Mouse (Mus musculus) v-Abl transformed pro-B cells (cell line): Measurements from ENCODE around the gene Grip1.

Experiments
- in situ Hi-C, 2 experiments: fragments of 400-800 bp; cut with MboI; formaldehyde crosslinking; loops; one replicate each; pipeline ENCODE4 v1.15.1; 2025; ENCODE audit not compliant: unreplicated experiment in 2 of 2

Grip1 gene

DNA sequence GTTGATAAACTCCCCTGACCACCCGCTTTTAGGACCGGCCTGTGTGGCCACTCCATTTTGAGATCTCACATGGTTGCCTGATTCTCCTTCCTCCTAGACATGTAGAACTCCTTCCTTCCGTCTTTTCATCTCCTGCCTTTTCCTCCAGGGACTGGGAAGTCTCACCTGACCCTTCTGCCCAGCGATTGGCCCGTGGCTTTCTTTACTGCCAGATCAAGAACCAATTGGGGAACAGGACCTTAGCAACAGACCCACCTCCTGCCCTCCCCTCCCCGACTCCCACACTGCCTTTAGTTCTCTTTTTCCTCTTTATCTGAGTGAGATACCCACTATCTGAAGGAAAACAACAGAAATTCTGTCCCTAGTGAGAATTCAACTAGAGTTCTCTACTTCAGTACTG is 180.9 kb downstream of the Grip1 start:
- in situ Hi-C loops, result no loop called here

DNA sequence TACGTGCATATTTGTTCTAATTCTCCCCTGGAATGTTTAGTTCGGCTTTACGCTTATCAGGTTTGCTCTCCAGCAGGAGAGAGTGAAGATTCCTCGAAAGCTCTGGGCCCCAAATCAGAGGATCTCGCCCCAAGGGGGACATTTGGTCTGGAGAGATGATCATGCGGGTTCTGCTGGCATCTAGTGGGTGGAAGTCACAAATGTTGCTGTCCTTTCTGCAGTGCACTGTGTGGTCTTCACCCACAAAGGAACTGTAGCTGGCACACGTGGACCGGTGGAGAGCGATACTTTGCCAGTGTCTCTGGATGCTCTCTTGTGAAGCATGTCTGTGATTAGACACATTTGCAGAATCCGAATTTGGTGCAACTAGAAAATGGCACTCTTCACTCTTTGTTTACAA is 186.9 kb downstream of the Grip1 start:
- in situ Hi-C loops, result loop anchor here in 1 of 2 experiments (10.0 kb wide), 1 partner anchor 484 kb away; no protein-coding TSS in a partner anchor

DNA sequence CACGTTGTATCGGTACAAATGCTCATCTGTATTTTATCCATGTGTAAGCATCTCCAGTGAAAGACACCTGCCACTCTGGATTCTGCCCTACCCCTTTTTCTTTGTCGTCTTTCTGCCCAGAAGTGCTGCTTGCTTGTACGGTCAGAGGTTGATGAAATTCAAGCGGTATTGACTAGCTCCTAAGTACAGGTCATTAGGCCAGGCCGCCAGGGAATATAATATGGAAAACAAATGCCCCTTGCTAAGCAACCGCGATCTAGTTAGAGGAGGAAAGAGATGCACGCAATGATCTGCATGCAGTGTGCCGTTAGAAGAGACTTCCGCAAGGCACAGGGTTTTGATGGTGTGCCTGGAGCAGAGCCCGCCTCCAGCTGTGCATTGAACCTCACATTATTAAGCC is 187.4 kb downstream of the Grip1 start:
- in situ Hi-C loops, result loop anchor here in 1 of 2 experiments (10.0 kb wide), 1 partner anchor 484 kb away; no protein-coding TSS in a partner anchor

DNA sequence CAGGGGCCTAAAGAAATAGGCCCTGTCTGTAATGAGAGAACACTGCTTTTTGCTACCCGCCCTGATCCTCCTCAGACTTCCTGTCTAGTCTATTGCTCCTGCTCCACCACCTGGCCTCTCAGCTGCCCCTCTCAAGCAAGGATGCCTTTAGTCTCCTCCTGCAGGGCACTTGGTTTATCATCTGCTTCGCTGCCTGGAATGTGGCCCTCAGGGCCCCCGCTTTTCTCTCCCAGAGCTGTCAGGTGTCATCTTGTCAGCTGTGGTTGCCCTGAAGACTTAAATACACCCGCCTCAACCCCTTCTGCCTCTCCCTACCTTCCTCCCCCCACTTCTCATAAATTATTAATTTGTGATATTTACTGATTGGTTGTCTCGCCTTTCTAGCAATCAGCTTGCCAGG is 190.7 kb downstream of the Grip1 start:
- in situ Hi-C loops, result loop anchor here in 1 of 2 experiments (10.0 kb wide), 1 partner anchor 481 kb away; no protein-coding TSS in a partner anchor

DNA sequence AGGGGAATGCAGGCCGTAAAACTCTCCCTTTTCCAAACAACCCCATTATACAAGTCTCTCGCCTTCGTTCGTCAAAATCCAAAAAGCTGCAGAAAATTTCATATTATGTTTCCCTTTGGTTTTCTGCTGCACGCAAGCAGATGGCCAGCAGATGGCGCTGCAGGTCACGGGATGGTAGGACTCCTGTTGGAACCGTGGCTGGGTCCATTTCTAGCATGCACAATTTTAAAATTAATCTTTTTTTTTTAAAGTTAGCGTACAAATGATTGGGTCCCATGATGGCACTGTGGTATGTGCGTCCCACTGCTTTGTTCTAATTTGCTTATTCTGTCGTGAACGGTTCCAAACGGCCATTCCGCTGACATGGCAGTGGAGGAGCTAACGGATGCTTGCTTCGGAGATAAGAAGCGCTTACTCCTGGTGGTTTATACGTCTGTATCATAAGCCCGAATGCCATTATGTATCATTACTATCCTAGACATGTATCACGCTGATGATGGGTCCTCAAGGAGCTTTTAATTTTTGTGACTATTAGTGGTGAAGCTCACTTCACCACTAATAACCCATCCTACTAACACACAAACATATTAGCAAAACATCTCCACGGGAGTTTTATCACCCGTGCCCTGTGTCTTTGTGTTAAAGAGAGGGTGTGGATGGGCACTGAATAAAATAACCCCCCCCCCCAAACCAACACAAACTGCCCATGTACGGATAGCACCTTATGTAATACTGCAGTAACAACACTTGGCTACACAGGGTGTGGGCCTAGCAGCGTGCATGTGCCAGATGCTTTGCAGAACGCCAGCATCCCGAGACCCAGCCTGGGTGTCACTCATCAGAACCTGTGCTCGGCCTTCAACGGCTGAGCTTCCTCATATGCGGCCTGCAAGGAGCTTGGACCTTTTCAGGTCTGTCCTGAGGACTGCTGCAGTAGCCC is 193.1 kb downstream of the Grip1 start:
- in situ Hi-C loops, result loop anchor here in 1 of 2 experiments (10.0 kb wide), 1 partner anchor 478 kb away; no protein-coding TSS in a partner anchor

DNA sequence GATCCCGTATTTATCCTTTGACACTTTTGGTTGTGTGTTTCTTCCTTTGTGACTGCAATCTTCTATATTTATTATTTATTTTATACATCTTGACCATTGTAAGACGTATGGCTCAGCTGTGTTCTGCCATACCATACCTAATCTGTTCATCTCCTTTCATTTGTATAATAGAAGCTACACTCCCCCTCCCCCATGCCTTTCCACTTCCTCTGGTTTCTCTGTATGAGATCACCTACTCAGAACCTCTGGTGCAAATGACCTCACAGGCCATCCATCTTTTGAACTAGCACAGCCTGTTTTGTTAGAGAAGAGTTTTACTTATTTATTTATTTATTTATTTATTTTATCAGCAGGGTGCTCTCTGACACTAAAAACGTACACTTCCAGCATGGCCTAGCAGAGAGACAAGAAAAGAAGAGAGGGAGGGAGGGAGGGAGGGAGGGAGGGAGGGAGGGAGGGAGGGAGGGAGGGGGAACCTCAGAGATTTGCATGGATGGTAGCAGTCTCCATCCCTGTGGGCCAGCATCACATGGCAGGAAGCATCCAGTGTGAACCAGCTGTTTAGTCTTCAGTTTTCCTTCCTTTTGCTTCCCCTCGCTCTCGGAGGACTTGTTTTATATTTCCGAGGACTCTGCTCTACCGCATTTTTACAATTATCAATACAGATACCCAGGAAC is 207.2 kb downstream of the Grip1 start:
- in situ Hi-C loops, result no loop called here

DNA sequence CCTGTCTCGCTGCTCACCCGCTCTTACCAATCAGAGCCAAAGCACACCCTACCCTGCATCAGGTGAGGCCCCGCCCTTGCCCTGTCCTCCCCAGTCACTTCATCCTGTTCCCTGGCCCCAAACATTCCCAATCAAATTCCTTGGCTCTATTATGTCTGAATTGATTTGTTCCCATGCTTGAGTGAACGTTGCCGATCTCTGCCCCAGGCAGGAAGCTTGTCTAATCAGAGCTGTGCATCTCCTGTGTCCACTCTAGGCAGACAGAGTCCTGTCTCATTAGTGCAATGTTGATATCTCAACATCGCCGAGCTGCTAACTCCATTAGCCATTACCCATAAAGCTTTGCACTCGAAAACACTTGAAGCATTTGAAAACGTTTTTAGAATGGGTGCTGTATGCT is 210.0 kb downstream of the Grip1 start:
- in situ Hi-C loops, result no loop called here

DNA sequence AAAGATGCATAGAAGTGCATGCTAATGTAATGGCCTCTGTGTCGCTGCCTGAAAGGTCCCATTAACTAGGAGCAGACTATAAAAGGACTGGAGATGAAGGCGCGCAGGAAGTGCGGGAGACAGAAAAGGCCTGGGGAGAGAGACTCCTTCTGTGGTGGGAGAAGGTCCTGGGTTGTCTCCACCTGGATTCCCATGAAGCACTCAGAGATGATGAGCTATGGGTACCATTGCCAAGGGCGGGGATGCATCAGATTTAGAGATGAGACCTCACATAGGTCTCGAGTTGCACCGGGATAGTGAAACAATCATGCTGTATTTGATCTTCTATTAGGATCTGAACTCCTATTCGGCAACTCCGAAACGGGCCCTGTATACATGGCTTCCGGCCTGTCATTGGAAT is 212.8 kb downstream of the Grip1 start:
- in situ Hi-C loops, result no loop called here

DNA sequence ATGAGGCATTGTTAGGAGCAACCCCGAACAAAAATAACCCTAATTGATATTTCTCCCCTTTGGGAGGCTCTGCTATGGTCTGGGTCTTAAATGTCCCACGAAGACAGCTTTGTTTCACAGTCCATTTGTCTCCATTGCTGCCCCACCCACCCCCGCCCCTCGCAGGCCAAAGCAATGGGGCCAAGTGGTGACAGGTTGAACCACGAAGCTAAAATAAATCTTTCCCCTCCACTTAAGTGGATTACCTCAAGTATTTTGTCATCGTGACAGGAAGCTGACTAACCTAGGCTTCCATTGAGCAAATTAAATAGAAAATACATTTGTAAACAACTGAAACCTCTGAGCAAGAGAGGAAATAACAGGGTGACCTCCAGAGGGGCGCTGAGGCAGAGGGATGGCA is 216.8 kb downstream of the Grip1 start:
- in situ Hi-C loops, result no loop called here

DNA sequence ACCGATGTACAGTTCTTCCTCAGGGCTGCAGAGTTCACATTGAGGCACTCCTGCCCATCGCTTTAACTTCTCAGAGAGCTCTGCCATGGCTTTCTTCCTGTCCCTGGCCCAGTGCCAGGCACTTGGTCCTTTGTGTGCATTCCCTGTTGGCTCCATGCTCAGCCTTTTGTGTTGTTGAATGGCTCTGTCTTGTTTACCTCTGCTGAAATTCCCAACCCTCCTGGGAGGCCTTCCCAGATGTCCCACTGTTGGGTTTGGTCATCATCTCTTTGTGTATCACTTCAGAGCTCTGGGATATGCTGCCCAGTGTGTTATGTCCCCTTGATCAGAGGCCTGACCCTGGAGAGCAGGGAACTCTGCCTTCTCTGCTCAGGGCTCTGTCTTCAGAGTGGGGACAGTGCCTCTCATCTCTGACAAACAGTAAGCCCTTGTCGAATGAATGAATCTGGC is 230.8 kb downstream of the Grip1 start:
- in situ Hi-C loops, result no loop called here

DNA sequence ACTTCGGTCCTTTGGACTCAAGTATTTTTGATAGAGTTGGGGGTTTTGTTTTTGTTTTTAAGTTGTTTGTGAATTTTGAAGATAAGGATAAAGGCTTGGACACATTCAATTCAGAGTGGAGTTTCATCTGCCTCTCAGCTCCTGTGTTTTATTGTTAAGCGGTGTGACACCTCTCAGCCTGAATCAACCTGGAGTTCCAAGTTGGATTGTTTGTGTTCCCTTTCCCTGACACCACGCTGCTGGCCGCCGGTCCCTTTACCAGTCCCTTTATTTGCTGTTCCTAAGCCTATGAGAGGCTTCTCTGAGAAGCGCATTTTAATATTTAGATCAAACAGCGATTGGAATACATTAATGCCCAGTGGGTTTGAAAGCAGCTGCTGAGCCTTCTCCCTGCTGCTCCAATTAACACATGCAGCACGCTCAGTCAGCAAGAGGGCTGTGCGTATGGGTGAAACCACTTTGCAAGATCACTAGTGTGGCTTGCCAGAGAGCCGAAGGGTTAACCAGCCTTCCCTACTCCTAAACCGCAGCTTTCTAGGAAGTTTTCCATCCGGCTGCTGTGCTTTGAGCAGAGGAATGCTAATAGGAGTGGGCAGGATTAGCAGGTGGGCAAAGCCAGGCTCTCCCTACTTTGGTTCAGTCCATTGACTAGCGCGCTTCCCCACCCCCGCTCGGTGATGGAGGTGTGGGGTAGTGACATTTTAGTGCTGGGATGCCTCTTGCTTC is 237.9 kb downstream of the Grip1 start:
- in situ Hi-C loops, result no loop called here

DNA sequence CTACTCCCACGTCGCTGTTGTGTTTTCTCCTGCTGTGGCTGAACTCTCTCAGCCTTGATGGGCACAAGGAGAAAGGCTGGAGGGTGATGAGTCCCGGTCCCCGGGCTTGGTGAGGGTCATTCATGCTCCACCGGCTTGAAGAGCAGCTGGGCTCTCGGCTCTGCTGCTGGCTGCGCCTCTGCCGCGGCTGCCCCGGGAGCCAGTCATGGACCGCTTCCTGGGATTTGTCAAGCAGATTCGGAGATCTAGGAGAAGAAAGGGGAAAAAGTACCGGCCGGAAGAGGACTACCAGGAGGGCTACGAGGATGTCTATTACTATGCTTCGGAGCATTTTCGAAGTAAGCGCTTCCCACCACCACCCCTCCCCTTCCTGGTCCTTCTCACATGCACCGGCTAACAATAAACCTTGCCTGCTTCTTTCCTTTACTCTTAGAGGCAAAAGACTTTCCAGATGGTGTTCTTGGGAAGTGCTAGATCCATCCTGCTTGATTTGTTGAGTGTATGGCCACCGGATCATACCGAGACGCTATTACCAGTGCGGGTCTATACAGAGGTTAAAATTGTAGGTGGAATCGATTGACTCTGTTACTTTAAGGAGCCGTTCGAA is 238.8 kb downstream of the Grip1 start:
- in situ Hi-C loops, result no loop called here

DNA sequence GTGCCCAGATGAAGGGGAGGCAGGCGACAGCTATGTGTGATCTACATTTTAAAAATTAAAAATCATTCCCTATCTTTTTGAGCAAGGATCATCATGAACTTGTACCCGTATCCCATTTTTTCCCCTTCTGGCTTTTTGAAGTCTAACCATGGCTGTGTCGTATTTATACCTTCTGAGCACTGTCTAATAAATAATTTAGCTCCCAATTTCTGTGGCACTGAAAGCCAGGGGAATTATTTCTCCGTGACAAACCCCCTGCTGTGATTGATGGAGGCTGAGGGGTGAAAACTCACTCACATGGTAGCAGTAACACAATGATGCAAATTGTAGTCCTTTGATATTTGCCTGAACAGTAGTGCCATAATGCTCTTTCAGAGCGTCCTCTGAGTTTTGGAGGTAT is 239.8 kb downstream of the Grip1 start:
- in situ Hi-C loops, result no loop called here

DNA sequence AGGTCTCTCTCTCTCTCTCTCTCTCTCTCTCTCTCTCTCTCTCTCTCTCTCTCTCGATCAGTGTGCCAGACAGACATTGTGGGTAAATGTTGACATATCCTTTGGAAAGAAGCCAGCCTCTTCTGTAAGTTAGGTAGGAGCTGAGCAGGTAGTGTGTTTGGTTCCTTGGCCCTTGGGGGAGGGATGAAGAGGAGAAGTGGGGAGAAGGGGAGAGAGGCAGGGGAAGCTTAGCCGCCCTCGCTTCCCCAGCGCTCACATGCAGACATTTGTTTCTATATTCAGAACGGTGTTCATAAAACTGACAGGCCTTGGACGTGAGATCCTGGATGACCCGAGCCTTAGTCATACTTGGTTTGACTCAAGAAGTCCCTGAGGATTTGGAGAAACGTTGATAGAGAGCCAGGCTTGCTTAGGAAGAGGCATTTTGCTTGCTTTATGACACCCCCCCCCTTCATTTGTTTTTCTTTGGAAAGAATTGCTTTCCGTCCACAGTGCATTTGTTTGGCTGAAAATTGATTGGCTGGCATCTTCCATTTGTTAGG is 243.7 kb downstream of the Grip1 start:
- in situ Hi-C loops, result no loop called here

DNA sequence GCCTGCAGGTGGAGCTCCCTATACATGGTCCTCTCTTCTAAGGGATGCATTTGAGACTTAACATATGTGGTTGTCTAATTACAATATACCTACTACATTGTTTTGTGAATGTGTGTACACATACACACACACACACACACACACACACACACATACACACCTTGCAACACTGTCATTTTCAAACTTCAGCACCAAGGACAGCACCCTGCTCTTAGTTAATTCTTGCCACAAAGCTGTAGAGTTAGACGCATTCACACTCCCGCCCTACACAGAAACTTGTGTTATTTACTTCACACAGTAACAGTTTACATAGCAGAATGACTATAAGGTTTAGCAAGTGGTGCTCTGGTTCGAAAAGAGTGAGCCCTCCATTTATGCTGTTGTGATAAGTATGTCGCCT is 251.7 kb downstream of the Grip1 start:
- in situ Hi-C loops, result no loop called here

DNA sequence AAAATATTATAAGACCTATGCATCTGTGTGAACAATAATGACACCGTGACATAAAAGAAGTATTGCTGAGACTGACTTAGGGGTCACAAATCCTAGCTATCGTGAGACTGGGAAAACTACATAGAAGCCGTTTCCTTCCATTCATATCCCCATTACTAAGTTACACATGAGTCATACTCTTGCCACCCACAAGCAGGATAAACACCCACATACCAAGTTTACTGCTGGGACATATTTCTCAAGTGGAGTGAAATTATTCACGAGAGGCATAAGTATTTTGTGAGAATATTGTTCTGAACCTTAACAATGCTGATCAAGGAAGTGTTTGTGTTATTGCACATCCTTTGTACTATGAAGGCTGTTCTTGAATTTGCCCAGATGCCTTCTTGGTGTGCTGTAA is 252.7 kb downstream of the Grip1 start:
- in situ Hi-C loops, result no loop called here

DNA sequence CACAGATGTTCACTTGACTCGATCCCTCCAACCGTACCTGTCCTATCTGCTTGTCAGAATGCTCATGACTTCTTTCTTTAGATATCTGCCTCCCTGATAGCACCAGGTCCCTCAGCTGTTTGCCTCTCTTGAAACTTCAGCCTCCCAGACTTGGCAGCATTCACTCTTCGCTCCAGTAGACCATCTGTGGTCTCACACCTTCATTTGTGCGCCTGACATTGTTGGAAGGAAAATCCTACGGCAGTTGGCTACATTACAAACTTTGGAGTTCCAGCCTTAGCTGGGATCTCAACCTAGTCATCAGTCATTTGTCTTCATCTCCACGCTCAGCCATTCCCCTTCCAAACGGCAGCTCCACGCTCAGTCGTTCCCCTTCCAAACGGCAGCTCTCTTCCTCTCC is 253.4 kb downstream of the Grip1 start:
- in situ Hi-C loops, result no loop called here

DNA sequence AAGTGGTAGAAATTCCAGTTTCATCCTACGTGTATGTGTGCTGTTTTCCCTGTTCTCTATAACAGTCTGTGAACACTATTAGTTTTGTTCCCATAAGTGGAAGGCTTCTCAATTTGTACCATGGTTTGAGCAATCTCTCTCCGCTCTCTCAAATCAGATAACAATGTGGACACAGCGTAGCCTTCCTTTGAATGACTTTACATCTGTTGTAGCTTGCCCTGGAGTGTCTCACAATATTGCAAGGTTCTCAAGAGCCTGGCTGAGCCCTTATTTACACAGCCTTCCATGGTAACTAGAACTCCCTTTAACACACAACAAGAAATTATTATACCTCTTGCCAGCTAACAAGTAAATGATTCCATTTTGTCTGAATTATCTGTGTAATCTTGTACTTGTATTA is 268.3 kb downstream of the Grip1 start:
- in situ Hi-C loops, result no loop called here

DNA sequence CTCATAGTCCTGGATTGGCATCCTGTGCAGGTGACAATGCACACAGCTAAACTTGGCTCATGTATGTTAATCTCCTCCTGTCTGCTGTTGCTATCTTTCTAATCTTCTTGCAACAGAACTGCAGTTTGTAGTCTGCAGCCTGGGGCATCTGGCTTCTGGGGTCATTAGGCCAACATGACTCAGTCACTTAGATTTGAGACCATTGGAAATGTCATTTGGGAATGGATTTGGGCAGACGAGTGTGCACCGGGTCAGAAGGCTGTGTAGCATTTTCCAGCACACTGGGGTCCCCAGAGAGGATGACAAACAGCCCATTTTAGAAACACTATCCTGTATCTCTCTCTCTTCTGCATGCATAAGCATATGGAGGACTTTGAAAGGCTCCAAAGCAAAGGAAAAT is 268.8 kb downstream of the Grip1 start:
- in situ Hi-C loops, result no loop called here

DNA sequence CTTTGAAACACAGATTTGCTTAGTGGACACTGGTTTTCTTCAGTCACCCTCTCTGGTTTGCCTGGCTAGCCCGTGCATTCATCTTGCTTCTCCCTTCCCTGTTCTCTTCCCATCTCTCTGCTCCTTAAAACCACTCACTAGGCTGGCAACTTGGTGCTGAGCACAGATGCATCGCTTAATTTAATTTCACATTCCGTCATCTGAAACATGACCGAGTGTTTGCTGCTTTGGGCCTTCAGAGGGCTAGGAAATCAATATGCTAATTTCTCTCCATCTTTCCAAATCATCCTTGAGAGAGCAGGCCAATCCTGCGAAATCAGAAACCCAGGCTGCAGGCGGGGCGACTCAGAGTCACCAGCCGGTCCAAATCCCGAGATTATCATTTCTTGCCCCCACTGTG is 270.0 kb downstream of the Grip1 start:
- in situ Hi-C loops, result no loop called here
